Mouse (Mus musculus) spleen, postnatal 36 days (tissue): ENCODE results near the gene Cmah.

Experiments used
- DNase-seq, 2 experiments: peaks; one replicate each; pipeline ENCODE4 v3.0.0; 2022; ENCODE audit warnings: low spot score in 2 of 2, mixed read lengths in 1 of 2

The Cmah gene

GRCm38 (mm10) chr13:24340462-24340861 is 13.3 kb downstream of the Cmah start:
- no peak for DNase-seq

GRCm38 (mm10) chr13:24342091-24342490 is 14.9 kb downstream of the Cmah start:
- no peak for DNase-seq

- DNase-seq = no peak
These were observed 25.8 kb downstream of the Cmah start for GRCm38 (mm10) chr13:24353004-24353403.

- no peak for DNase-seq
These were observed 27.5 kb downstream of the Cmah start for GRCm38 (mm10) chr13:24354751-24355150.

- no peak for DNase-seq
These were observed 32.0 kb downstream of the Cmah start for GRCm38 (mm10) chr13:24359181-24359580.

- DNase-seq = no peak
These were observed 38.0 kb downstream of the Cmah start for GRCm38 (mm10) chr13:24365191-24365590.

GRCm38 (mm10) chr13:24372893-24373599 is 45.8 kb downstream of the Cmah start:
- DNase-seq = no peak

- peak; percentile 39 to 45 for DNase-seq
These were observed 47.4 kb downstream of the Cmah start for GRCm38 (mm10) chr13:24374606-24375005.

- DNase-seq = peak; percentile 18 to 35
These were observed 48.4 kb downstream of the Cmah start for GRCm38 (mm10) chr13:24375320-24376203.

- DNase-seq = no peak
These were observed 53.5 kb downstream of the Cmah start for GRCm38 (mm10) chr13:24380713-24381112.

GRCm38 (mm10) chr13:24383885-24384284 is 56.7 kb downstream of the Cmah start:
- no peak for DNase-seq

GRCm38 (mm10) chr13:24391892-24392291 is 64.7 kb downstream of the Cmah start:
- no peak for DNase-seq

GRCm38 (mm10) chr13:24392655-24393054 is 65.5 kb downstream of the Cmah start:
- DNase-seq = peak in 1 of 2 experiments; percentile 1

GRCm38 (mm10) chr13:24393055-24393454 is 65.9 kb downstream of the Cmah start:
- DNase-seq = peak; percentile 55 to 65

- DNase-seq = no peak
These were observed 68.6 kb downstream of the Cmah start for GRCm38 (mm10) chr13:24395815-24396214.

- no peak for DNase-seq
These were observed 70.0 kb downstream of the Cmah start for GRCm38 (mm10) chr13:24397181-24397580.

- DNase-seq = peak; percentile 78 to 86
These were observed 71.3 kb downstream of the Cmah start for GRCm38 (mm10) chr13:24398488-24398887.

GRCm38 (mm10) chr13:24401821-24402220 is 74.6 kb downstream of the Cmah start:
- peak; percentile 69 to 73 for DNase-seq

- peak; percentile 66 to 69 for DNase-seq
These were observed 75.8 kb downstream of the Cmah start for GRCm38 (mm10) chr13:24403054-24403453.

- peak in 1 of 2 experiments; percentile 49 for DNase-seq
These were observed 79.6 kb downstream of the Cmah start for GRCm38 (mm10) chr13:24406847-24407246.

- peak; percentile 51 to 58 for DNase-seq
These were observed 87.5 kb downstream of the Cmah start for GRCm38 (mm10) chr13:24414635-24415206.

GRCm38 (mm10) chr13:24415506-24416206 is 88.5 kb downstream of the Cmah start:
- DNase-seq = peak; percentile 86 to 89
